Mouse (Mus musculus) forebrain, postnatal 0 days (tissue): ENCODE data around the gene Wbp1l. TPM values are rescaled to one million over a fixed set of nuclear protein-coding genes. Genes with fewer than 3 reads are reported as not detected.

Source experiments
- ATAC-seq: fragments of 200-750 bp; cut with Nextera tagmentation; 2 replicates; pipeline ENCODE4 v1.8.0; 2017; ENCODE audit warnings: mild to moderate bottlenecking, moderate library complexity
- DNase-seq: peaks from one replicate; pipeline ENCODE4 v3.0.0-alpha.2; 2015
- H3K27ac ChIP-seq: fragments of 300-500 bp; sonication (generic); 2 replicates; pipeline ENCODE4 v1.5.1; 2014; ENCODE audit warnings: low read depth, mild to moderate bottlenecking, antibody characterized with exemption, low read length, moderate library complexity, mixed read lengths
- H3K27me3 ChIP-seq: fragments of 300-500 bp; sonication (generic); 2 replicates; pipeline ENCODE4 v1.6.1; 2014; ENCODE audit warnings: mild to moderate bottlenecking, low read length, mixed read lengths; ENCODE audit not compliant: insufficient read depth
- H3K36me3 ChIP-seq: fragments of 300-500 bp; sonication (generic); 2 replicates; pipeline ENCODE4 v1.6.1; 2014; ENCODE audit warnings: mild to moderate bottlenecking, moderate library complexity; ENCODE audit not compliant: insufficient read depth
- H3K4me1 ChIP-seq: fragments of 300-500 bp; sonication (generic); 2 replicates; pipeline ENCODE4 v1.6.1; 2014; ENCODE audit warnings: antibody characterized with exemption; ENCODE audit not compliant: insufficient read depth
- H3K4me2 ChIP-seq: fragments of 300-500 bp; sonication (generic); 2 replicates; pipeline ENCODE4 v1.6.1; 2014; ENCODE audit warnings: low read depth, mild to moderate bottlenecking, moderate library complexity
- H3K4me3 ChIP-seq: fragments of 300-500 bp; sonication (generic); 2 replicates; pipeline ENCODE4 v1.5.1; 2014; ENCODE audit warnings: low read depth, low read length, mixed read lengths
- H3K9ac ChIP-seq: fragments of 300-500 bp; sonication (generic); 2 replicates; pipeline ENCODE4 v1.6.1; 2014; ENCODE audit warnings: mild to moderate bottlenecking
- H3K9me3 ChIP-seq: fragments of 300-500 bp; sonication (generic); 2 replicates; pipeline ENCODE4 v1.6.1; 2016; ENCODE audit warnings: low read length
- CTCF ChIP-seq: sonication (generic); IDR thresholded peaks from 2 replicates; pipeline ENCODE4 v1.5.1; 2016; ENCODE audit warnings: antibody characterized with exemption, control low read depth, low read depth
- WGBS: fragments of 180-500 bp; shearing (Covaris S2); extraction: QIAGEN DNeasy Blood & Tissue Kit; methylation state at CpG from one replicate; pipeline ENCODE4 v1.1.7; 2014; 5-methylcytosine and 5-hydroxymethylcytosine counted together
- polyA plus RNA-seq: library from polyadenylated mRNA; unstranded; fragments of >200 nt; fragmentation: Nextera tagmentation; extraction: Ambion mirVana; gene quantifications from 2 replicates; pipeline ENCODE4 v1.2.1, GENCODE M21; 2015
- total RNA-seq: library from RNA; depleted of rRNA; stranded (reverse); fragments of >200 nt; gene quantifications from 2 replicates; pipeline ENCODE4 v1.2.3, GENCODE M21; 2014

The Wbp1l gene
- total and polyA plus RNA-seq, 2 experiments from 2014 or later, result 25.4 to 37.0 TPM

- Histone ChIP-seq H3K9me3 (no peaks in the 10 kb centered on the region), H3K27me3 (no peaks in the 10 kb centered on the region), H3K4me2 (no peak overlapping the region), H3K4me3 (no peak overlapping the region), H3K4me1 (no peaks in the 10 kb centered on the region), H3K9ac (no peak overlapping the region), H3K27ac (no peak overlapping the region), H3K36me3 (peaks cover 29% of the 10 kb centered on the region)
- WGBS, result 97% methylated on average over 7 of the region's 7 CpGs
- ATAC-seq, result no peak
- no peak for DNase-seq
- no peak for TF ChIP-seq CTCF
Observed at GRCm38 (mm10) chr19:46608158-46608557, 9.3 kb downstream of the Wbp1l start.

- no peak overlapping the region for H3K4me3 ChIP-seq
- H3K4me1 ChIP-seq, result peaks cover 10% of the 10 kb centered on the region; the same call in 1 of the 2 replicates
- H3K27ac ChIP-seq, result no peak overlapping the region
- no peak for DNase-seq
- TF ChIP-seq CTCF, result no peak
- WGBS, result 92% methylated on average over 11 of the region's 11 CpGs
- ATAC-seq, result no peak
- peaks cover 12% of the 10 kb centered on the region for H3K36me3 ChIP-seq
- H3K27me3 ChIP-seq, result no peaks in the 10 kb centered on the region
- H3K4me2 ChIP-seq, result no peak overlapping the region
- H3K9ac ChIP-seq, result no peak overlapping the region
- no peaks in the 10 kb centered on the region for H3K9me3 ChIP-seq
Observed at GRCm38 (mm10) chr19:46616378-46616777, 17.5 kb downstream of the Wbp1l start.

- Histone ChIP-seq H3K27ac (no peak overlapping the region), H3K36me3 (peaks cover 12% of the 10 kb centered on the region), H3K4me3 (no peak overlapping the region), H3K4me1 (peaks cover 16% of the 10 kb centered on the region; the same call in 1 of the 2 replicates), H3K27me3 (no peaks in the 10 kb centered on the region), H3K4me2 (no peak overlapping the region), H3K9me3 (no peaks in the 10 kb centered on the region), H3K9ac (no peak overlapping the region)
- ATAC-seq (no peak), DNase-seq (no peak)
- WGBS, result 90% methylated on average over 8 of the region's 8 CpGs
- TF ChIP-seq CTCF, result no peak
Observed at GRCm38 (mm10) chr19:46617361-46617760, 18.5 kb downstream of the Wbp1l start.

- peak; percentile 23; the same call in 1 of the 2 replicates for ATAC-seq
- Histone ChIP-seq H3K4me2 (no peak overlapping the region), H3K36me3 (peaks cover 12% of the 10 kb centered on the region), H3K9me3 (no peaks in the 10 kb centered on the region), H3K27ac (0 out of 2 replicates have a peak overlapping the region, but pooled peaks have one; percentile 1), H3K4me1 (peaks cover 22% of the 10 kb centered on the region; the same call in 1 of the 2 replicates), H3K9ac (no peak overlapping the region), H3K4me3 (no peak overlapping the region), H3K27me3 (no peaks in the 10 kb centered on the region)
- WGBS, result 33% methylated on average over 9 of the region's 9 CpGs
- DNase-seq, result no peak
- TF ChIP-seq CTCF, result no peak
Observed at GRCm38 (mm10) chr19:46618322-46618721, 19.4 kb downstream of the Wbp1l start.

- peaks cover 25% of the 10 kb centered on the region; the same call in 1 of the 2 replicates for H3K4me1 ChIP-seq
- no peaks in the 10 kb centered on the region for H3K27me3 ChIP-seq
- DNase-seq (no peak), ATAC-seq (no peak)
- H3K4me3 ChIP-seq, result no peak overlapping the region
- no peak overlapping the region for H3K4me2 ChIP-seq
- no peak for TF ChIP-seq CTCF
- H3K36me3 ChIP-seq, result peaks cover 6% of the 10 kb centered on the region
- 75% methylated on average over 19 of the region's 19 CpGs for WGBS
- H3K9me3 ChIP-seq, result no peaks in the 10 kb centered on the region
- H3K9ac ChIP-seq, result no peak overlapping the region
- 0 out of 2 replicates have a peak overlapping the region, but pooled peaks have one; percentile 4 for H3K27ac ChIP-seq
Observed at GRCm38 (mm10) chr19:46619001-46619400, 20.1 kb downstream of the Wbp1l start.

GRCm38 (mm10) chr19:46619518-46619917, 20.6 kb downstream of the Wbp1l start:
- H3K4me2 ChIP-seq, result no peak overlapping the region
- no peaks in the 10 kb centered on the region for H3K27me3 ChIP-seq
- peaks cover 25% of the 10 kb centered on the region; the same call in 1 of the 2 replicates for H3K4me1 ChIP-seq
- H3K4me3 ChIP-seq, result no peak overlapping the region
- 96% methylated on average over 6 of the region's 6 CpGs for WGBS
- DNase-seq, result no peak
- no peaks in the 10 kb centered on the region for H3K9me3 ChIP-seq
- H3K36me3 ChIP-seq, result peaks cover under 1% of the 10 kb centered on the region
- ATAC-seq, result no peak
- H3K27ac ChIP-seq, result no peak overlapping the region
- no peak for TF ChIP-seq CTCF
- no peak overlapping the region for H3K9ac ChIP-seq

GRCm38 (mm10) chr19:46620016-46620808, 21.3 kb downstream of the Wbp1l start:
- Histone ChIP-seq H3K27ac (no peak overlapping the region), H3K4me3 (no peak overlapping the region), H3K9me3 (no peaks in the 10 kb centered on the region), H3K36me3 (no peaks in the 10 kb centered on the region), H3K4me2 (no peak overlapping the region), H3K9ac (no peak overlapping the region), H3K27me3 (no peaks in the 10 kb centered on the region), H3K4me1 (peaks cover 25% of the 10 kb centered on the region; the same call in 1 of the 2 replicates)
- no peak for TF ChIP-seq CTCF
- DNase-seq (no peak), ATAC-seq (0 out of 2 replicates have a peak, but pooled peaks have one; percentile 19)
- 78% methylated on average over 14 of the region's 14 CpGs for WGBS
